Mouse (Mus musculus): Measurements from ENCODE around the gene Srrt.
A peak's percentile ranks its signal among the peaks of the same experiment; 100 is the strongest.

The Srrt gene

DNA sequence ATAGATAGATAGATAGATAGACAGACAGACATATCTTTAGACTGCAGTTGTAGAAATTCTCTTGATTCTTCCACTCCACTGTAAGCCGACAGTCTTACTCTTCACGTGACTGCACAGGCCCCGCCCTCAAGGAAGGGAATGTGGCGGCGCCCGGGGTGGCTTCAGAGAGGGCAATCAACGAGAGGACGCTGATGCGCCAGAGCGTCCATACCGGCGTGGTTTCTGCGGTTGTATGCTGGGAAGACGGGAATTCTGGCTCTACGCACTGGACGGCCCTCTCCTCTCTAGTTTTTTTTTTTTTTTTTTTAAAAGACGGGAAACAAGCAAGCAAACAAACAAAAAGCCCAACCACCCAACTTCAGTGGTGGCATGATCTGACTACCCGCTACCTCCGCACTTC, 30.8 kb upstream of the Srrt start:
- peak; percentile 94 for DNase-seq (ENCODE audit: low read depth, low spot score)

DNA sequence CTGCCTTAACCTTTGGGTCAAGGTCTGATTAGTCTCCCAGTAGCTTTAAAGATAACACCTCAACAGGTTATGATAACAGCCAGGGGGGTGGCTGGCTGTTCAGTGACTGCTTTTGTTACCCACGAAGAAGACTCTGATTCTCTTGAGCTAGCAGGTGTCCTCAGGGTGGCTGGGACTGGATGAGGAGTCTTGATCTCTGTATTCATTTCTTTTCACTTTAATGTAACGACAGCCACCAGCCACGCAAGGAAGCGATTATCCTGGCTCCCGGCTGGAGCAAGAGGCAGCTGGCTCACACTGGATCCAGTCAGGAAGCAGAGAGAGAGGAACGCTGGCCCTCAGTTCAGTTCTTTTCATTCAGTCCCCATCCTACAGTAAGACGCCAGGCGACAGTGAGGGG, 29.7 kb upstream of the Srrt start:
- peak; percentile 89 for DNase-seq (ENCODE audit: low read depth, low spot score)

DNA sequence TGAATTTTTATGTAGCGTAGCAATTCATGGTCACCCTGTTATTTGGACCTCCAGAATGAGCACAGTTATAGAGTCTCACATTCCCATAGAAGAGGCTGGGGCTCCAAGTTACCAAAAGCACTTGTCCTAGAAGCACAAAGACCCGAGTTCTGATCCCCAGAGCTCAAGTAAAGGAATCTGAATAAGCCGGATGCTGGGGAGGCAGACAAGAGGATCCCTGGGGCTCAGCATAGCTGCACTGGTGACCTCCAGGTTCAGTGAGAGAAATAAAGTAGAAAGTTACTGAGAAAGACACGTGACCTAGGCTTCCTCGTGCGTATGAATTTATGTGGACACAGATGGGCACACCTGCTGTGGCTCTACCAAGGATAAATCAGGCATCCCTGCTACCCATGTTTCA, 27.6 kb upstream of the Srrt start:
- peak; percentile 84 for DNase-seq (ENCODE audit: low read depth, low spot score)

DNA sequence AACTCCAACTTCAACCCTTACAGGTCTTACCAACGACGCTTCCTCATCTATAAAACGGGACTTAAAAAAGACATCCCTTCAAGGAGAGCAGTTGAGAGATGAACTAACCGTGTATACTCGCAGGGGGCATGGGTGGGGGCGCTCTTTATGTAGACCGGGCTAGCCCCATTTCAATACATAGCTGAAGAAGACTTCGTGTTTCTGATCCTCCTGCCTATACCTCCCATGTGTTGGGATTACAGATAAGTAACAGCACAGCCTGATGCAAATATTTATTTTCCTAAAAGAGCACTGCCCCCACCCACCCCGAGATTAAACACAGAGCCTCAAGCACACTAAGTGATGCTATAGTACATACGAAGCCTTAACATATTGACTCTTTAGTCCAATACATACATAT, 26.8 kb upstream of the Srrt start:
- DNase-seq (ENCODE audit: low read depth, low spot score) = no peak

DNA sequence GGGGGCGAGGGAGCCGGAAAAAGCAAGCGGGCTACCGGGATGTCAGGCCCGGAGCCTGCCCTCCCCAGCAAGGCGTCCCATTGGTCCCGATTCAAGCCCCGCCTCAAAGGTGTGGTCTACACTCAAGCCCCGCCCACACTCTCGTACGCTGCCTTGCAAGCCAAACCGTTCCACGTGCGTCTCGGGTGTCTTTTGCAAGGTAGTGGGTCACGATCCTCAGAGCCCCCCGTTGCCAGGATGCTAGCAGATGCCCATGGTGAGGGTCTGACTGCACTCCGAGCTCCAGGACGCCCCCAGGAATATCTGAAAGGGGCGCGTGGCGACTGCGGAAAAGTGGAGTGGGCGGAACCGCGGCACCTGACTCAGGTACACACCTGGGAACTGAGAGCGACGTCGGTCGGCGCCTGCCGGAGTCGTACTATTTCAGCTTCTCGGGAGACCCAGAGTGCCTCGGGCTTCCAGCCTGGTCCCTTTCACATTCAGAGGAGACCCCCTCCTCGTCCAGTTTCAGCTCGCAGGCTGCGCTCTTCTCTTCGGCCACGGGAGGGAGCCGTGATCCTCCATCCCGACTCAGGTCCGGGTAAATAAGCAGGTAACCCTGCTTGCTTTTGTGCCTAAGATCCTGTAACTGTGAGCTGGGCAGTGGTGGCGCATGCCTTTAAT, 26.2 kb upstream of the Srrt start, which contains the start of gene Slc12a9:
TSS of gene Slc12a9 (minus strand) at position 86 of the 663 bp plus-strand sequence.
- peak; percentile 97 for DNase-seq (ENCODE audit: low read depth, low spot score)

DNA sequence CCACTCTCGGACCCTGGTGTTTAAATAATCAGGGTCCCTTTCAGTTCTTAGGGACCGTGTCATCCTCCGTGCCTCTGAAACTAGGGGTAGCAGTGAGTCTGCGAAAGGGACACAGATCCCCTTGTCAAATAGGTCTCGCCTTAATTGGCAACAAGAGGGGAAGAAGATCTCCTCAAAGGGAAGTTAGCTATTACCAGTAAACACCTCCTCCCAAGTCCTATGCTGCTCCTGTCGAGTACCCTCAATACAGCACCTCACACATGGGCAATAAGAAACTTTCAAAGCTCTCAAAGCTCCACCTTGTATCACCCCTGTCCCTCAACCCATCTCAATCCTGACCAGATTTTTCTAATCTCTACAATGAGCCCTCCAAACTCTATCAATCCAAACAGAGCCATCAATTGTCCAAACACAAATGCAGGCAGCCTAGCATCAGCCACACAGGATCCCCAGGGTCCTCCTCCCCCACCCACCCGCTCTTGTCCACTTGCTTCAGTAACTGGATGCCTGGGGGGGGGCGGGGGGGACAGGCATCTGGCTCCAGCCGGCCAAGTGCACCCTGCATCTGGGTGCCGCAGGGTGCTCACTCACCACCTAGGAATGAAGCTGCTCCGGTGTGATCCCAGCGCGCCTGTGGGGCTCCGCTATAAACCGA, 25.5 kb upstream of the Srrt start:
- DNase-seq (ENCODE audit: low read depth, low spot score) = no peak

DNA sequence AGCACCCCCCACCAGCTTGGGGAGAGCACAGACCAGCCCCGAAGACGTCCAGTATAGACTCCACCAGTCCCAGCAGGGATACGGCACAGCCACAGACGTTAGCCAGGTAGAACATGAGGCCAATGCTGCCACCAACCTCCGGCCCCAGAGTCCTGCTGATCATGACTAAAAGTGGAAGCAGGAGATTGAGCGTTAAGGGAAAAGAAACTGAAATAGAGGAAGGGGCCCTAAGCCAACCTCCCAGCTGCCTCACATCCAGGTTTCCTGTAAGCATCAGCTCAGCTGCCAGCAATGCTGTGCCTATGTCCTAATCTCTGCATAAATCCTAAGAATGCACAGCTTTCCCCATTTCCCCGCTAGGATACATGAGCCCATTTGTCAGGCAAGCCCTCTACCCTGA, 23.4 kb upstream of the Srrt start:
- DNase-seq (ENCODE audit: low read depth, low spot score) = no peak

DNA sequence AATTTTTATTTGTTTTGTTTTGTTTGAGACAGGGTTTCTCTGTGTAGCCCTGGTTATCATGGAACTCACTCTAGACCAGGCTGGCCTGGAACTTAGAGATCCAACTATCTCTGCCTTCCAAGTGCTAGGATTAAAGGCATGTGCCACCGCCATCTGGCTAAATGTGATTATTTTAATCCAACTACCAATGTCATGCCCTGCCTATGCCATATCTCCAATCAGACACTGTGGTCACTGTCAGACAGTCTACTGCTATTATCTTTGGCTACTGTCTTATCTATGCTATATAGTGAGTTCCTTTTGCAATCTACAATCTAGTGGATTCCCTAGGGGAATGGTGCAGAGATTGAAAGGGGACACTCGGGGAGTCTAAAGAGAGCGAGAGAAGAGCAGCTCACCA, 13.5 kb upstream of the Srrt start:
- no peak for DNase-seq (ENCODE audit: low read depth, low spot score)

DNA sequence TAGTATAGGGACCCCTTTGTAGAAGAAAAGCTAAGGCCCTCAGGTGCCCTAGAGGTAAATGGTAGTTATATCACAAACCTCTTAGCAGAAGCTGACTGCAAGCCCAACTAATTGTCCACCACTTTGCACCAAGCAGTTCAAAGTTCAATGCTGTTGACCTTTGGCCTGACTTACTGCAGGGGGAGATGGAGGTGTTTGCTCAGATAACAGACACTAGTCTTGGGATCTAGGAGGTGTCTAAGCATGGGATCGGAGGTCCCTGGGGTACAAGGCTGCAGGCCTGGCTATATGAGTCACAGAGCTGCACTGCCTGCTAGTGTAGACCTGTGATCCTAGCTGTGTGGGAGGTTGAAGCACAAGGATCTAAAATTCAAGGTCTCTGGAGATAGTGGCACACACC, 11.1 kb upstream of the Srrt start:
- no peak for DNase-seq (ENCODE audit: low read depth, low spot score)

DNA sequence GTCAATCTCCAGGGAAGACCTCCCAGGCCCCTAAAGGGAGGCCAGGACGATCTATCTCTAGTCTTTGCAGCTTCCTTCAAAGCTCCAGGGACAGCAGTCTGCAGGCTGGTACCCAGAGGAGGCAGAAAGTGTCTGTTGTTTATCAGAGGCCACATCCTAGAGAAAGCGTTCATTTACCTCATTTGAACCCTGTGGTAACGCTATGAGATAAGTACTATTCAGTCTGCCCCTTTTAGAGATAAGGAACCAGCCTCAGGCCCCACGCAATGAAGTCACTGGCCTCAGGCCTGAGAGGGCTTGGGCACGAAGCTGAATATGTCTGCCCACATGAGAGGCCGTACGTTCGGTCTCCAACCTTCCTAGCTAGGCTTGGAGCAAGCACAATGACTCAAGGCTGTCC, 9.9 kb upstream of the Srrt start:
- no peak for DNase-seq (ENCODE audit: low read depth, low spot score)

DNA sequence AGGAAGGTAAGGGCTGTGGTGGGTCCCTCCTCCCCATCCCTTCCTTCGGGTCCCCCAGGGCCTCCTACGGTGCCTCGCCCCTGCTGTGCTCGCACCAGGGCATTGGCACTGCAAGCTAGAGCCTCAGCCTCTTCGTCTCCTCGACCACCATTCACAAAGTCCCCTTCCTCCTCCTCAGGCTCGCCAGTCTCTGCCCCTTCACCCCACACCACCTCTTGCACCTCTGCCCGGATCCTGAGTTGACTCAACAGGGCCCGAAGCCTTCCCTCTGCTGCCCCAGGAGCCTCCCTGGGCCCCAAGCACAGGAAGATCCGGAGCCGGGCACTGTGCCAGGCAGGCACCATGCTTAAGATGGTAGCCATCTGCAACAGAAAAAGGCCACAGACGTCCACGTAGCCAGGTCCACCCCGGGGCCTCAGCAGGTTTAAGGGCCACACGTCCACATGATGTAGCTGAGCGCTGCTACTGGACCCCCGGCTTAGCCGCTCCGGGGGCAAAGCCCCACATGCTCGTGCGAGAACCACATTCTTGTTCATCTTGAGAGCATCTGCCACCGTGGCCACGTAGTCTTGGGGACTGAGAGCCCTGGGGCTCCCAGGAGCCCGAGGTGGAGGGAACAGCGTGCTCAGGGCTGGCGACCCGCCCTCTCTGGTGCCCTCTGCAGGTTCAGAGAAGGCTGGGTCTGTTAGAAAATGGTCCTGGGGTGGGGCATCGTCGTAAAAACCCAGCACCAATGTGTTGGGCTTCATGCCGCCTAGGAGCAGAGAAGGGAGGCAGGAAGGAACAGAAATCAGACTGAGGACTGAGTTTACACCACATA, 7.8 kb upstream of the Srrt start:
- peak; percentile 74 for DNase-seq (ENCODE audit: low read depth, low spot score)

DNA sequence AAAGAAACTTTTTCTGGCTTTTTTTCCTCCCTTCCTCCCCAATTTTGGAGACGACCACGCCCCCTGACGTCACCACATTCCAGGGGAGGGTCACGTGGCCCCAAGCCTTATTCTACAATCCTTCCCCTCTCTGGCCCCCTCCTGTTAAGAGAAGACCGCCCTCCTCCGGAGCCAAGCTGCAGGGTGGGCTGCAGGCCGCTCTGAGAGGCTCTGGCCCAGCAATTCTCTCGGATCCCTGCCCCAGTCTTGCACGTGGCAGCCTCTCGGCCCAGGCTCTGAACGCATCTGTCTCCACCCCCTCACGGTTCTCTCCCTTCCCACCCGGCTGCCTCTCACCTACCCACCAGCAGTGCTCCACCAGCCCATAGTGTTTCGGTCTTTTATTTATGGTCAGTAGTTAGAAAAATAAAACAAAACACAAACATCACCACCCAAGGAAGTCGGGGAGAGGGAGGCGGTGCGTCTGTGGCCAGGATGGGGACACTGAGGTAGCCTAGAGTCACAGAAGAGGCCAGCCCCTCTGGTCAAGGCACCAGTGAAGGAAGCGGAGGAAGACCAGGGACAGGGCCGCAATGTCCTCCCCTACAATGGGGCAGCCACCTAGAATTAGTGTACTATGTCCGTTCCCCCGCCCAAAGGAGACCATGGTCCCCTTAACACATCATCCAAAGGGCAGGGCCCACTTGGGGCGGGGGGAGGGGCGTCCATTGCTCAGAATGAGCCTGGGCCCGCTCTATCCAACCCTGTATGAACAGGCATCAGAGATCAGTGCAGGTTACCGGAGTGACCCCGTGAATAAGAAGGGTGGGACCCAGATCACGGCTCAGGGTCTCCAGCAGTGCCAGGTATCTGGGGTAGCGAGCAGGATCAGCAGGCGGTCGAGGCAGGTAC, 7.0 kb upstream of the Srrt start, which contains the start of gene Trip6:
TSS of gene Trip6 (minus strand) at position 212 of the 891 bp plus-strand sequence.
- DNase-seq (ENCODE audit: low read depth, low spot score) = peak; percentile 94

DNA sequence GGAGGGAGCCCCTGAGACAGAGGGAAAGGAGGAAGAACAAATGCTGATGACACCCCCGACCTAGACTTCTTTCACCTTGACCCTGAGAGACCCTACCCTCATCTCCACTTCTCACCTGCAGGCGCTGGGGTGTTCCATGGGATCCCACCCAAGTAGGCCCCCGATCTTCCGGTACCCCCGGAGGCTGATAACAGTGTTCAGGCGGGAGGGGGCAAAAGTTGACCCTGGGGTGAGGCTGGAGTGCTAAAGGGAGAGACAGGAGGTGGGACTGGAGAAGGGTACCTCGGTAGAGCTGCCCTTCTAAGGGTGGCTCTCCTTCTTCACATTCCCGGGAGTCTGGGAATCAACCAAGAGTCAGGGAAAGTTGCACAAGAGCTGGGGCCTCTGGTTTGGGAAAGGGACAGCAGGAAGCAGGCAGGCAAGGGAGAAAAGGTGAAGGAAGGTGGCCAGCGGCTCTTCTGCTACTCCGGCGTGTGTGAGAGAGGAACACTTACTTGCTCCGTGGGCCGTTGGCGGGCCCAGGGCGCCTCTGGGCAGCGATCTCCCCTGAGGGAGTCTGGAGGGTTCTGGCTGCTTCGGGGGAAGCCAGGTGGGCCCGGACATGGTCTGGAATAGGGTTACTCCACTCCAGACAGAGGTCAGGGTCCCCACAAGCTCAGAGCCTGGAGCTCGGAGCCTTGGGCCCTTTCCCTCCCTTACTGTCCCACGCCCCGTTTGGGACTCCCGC, 6.2 kb upstream of the Srrt start:
- no peak for DNase-seq (ENCODE audit: low read depth, low spot score)

DNA sequence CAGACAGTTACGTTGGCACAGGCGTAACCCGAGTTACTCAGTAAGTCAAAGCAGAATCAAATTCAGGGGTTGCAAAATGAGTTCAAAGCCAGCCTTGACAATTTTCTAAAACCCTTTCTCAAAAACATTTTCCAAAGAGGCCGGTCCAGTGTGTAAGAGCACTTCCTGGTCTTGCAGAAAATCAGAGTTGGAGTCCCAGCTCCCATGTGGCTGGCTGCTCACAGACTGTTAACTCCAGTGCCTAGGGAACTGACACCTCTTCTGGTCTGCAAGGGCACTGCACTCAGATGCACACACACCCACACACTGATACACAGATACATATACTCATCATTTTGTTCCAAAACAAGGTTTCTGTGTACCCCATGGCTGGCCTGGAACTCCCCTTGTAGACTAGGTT, 882 bp upstream of the Srrt start:
- DNase-seq (ENCODE audit: low read depth, low spot score) = peak; percentile 77

DNA sequence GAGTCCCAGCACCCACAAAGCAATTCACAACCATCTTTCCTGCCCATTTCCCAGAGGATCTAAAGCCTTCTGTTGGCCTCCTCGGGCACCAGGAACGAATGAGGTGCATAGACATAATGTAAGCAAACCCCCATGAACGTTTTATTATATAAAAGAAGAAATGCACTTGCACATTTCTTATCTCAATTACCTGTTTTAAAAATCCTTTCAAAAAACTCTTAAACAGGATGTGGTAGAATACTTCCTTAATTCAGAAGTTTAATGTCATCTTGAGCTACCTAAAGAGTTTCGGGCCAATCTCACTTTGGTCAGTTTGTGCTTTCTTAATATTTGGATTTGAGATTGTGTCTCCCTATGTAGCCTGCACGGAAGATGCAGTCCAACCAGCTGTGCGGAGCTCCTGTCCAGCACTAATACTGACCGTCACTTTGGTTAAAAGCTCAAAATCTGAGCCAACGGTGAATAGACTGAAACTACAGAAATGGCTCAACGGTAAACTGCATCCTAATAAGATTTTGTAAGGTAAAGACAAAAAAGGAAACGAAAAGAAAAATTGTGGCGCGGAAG, 952 bp downstream of the Srrt start:
- DNase-seq (ENCODE audit: low read depth, low spot score) = no peak

DNA sequence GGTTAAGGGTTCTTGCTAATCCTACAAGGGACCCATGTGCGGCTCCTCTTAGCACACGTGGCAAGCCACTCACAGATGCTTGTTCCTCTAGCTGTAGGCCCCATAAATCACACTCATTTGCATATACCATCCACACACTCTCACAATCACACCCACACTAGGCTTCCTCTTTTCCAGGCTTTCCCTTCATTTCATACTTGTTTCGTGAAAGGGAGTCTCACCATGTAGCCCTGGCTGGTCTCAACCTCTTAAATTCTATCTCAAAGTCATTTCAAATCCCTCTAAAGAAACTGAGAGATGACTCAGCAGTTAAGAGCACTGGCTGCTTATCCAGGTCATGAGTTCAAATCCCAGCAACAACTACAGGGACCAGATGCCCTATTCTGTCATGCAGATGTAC, 1.7 kb downstream of the Srrt start:
- peak; percentile 92 for DNase-seq (ENCODE audit: low read depth, low spot score)

DNA sequence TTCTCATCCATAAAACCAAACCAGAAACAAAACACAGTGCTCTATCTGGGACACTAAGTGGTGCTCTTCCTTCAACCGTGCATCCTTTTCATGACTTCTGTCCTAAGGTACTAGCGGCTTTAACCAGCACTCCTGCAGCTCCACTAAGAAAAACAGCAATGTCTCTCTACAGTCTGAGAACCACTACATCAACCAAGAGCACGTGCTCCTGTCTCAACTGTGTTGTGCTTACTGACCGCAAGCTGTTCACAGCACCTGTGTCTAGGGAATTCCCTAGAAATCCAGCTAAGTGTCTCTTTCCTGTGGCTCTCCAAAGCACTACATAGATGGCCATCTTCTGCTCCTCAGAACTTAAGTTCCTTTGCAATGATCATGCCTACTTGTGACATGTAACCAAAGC, 2.7 kb downstream of the Srrt start:
- no peak for DNase-seq (ENCODE audit: low read depth, low spot score)

DNA sequence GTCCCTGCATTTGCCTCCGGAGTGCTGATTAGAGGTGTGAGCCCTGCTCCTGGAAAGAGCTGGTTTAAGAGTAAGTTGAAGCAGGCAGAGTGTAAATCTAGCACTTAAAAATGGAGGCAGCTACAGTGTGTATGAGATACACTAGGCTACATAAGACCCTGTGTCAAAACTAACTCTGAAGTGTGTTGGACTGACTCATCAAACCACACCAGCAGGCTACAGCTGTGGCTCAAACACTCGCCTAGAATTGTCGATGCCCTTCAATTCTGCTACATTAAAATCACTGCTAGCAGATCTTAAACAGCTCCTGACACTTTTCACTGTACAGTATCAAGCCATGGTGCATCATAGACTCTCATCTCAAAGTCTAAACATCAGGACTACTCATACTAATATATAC, 3.3 kb downstream of the Srrt start:
- DNase-seq (ENCODE audit: low read depth, low spot score) = no peak

DNA sequence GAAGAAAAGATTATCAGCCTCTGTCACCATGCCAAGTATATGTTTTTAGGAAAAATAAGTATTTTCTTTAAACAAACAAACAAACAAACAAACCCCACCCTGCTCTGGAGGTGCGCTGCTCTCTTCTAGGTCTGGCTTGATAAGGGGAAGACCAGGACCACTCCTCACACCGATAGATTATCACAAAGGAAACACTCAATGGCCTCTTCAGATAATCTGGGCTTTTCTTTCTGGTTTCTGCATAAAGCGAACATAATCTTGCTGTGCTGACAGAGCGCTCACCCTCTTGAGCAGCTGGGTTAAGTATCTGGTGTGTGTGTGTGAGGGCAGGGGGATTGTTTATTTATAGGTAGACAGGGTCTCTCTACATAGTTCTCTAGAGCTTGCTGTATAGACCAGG, 3.9 kb downstream of the Srrt start:
- DNase-seq (ENCODE audit: low read depth, low spot score) = no peak

DNA sequence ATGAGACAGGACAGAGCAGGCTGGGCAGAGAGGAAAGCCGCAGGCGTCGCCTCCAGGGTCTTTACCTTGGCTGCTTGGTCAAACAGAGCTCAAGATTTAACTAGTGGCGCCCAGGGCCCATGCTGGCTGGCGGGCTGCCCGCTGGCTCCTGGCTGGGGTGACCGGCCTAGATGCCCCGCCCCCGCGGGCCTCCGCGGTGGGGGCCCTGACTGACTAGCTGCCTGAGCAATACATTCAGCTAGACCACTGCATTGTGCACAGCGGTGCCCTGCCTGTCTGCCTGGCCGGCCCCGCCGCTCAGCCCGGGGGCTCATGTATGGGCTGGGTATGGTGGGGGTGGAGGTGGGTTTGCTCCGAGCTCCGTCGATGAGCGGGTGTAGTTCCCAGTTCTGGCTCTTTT, 6.2 kb downstream of the Srrt start:
- DNase-seq (ENCODE audit: low read depth, low spot score) = no peak

DNA sequence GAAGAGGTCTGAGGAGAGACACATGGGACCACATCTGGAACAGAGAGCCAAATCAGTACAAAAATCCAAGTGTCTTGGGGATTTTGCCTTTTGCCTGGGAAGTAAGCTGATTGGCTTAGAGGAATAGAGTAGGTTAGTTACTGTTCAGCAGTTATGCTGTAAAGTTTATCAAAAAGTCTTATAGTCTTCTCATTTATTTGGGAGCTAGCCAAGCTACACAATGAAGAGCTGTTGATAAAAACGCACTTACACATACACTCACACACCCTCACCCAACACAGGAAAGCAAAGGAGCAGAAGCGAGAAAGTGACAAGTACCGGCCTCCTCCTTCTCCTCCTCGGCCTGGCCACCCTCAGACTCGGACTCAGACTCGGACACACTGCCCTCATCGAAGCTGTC, 8.2 kb downstream of the Srrt start:
- DNase-seq (ENCODE audit: low read depth, low spot score) = no peak

Measured in R1 (cell line).